ENCODE assay signal across 20 mouse cellular contexts in the genomic region with DNA sequence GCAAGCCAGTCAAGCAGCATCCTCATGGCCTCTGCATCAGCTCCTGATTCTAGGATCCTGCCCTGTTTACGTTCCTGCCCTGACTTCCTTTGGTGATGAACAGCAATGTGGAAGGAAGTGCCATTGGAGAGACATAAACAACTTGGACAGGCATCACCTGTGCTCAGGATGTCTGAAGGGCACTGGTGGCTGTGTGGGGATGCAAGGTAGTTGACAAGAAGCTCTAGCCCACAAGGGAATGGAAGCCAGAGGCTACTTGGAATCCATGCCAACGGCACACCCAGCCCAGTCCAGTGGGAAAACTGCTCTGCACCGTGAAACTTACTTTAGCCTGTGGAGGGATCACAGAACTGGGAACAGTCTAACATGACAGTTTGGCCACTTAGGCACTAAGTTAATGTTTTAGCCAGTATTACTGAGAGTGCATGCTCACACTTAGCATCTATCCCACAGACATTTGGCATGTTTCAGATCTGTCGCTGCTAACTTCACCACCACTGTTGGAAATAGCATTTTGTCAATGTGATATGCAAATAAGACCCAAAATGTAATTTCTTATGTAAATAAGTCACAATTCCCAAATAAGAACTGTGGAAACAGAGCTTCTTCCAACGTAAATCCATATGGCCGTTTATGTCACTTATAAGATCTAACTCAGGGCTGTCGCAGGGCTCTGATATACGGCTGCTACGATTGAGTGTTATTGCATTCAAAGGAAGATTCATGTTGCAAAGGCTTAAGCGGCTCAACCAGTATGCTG.
DNase-seq lines count a peak whose midpoint lies in the region; ATAC-seq lines count a peak whose summit lies in the region.
"Had no signal": no experiment of that assay in that cellular context is flagged by ENCODE, and none has a peak within 500 bp of the region (broad histone marks: within the 10 kb centered on the region; RNA-seq: fewer than 3 reads in every experiment).

No protein-coding gene starts in this region.

- H3K4me3 ChIP-seq in forebrain, embryonic 16.5 days (replicated peaks; ENCODE audit: low read length) = no peak overlapping the region
- H3K4me3 ChIP-seq in forebrain, embryonic 15.5 days = no peak overlapping the region
- H3K4me3 ChIP-seq: embryonic facial prominence, embryonic 10.5 days; forebrain, embryonic 10.5 days; gastrocnemius, adult 2 months; heart, embryonic 10.5 days; hindbrain, embryonic 13.5 days had no signal

- no peaks in the 10 kb centered on the region for H3K9me3 ChIP-seq in forebrain, embryonic 16.5 days (ENCODE audit: control insufficient read depth, low read length)
- H3K9me3 ChIP-seq in forebrain, embryonic 15.5 days = no peaks in the 10 kb centered on the region
- H3K9me3 ChIP-seq: embryonic facial prominence, embryonic 10.5 days; forebrain, embryonic 10.5 days; heart, embryonic 10.5 days; hindbrain, embryonic 13.5 days had no signal

- H3K27ac ChIP-seq in forebrain, embryonic 16.5 days (ENCODE audit: low read length) = no peak overlapping the region
- no peak overlapping the region for H3K27ac ChIP-seq in forebrain, embryonic 15.5 days (replicated peaks)
- H3K27ac ChIP-seq: embryonic facial prominence, embryonic 10.5 days; forebrain, embryonic 10.5 days; gastrocnemius, adult 2 months; heart, embryonic 10.5 days; hindbrain, postnatal 0 days had no signal

- H3K4me1 ChIP-seq in forebrain, embryonic 16.5 days (replicated peaks; ENCODE audit: control insufficient read depth, insufficient read depth, low read length) = no peaks in the 10 kb centered on the region; the same call in 1 of the 2 replicates
- no peaks in the 10 kb centered on the region for H3K4me1 ChIP-seq in forebrain, embryonic 15.5 days
- H3K4me1 ChIP-seq: embryonic facial prominence, embryonic 10.5 days; heart, embryonic 10.5 days had no signal

- H3K27me3 ChIP-seq in forebrain, embryonic 16.5 days (replicated peaks; ENCODE audit: control insufficient read depth, insufficient read depth, low read length) = no peaks in the 10 kb centered on the region
- no peaks in the 10 kb centered on the region for H3K27me3 ChIP-seq in forebrain, embryonic 15.5 days

- DNase-seq in left cerebral cortex, adult 11 months (ENCODE audit: low spot score) = peak; percentile 27
- DNase-seq in left cerebral cortex, postnatal 4 days = no peak
- peak; percentile 38 to 61 for DNase-seq in right cerebral cortex, postnatal 10 days (ENCODE audit: low spot score in 2 of 2)
- no peak for DNase-seq in right cerebral cortex, postnatal 14 days
- DNase-seq in layer of hippocampus, adult 18-20 months (ENCODE audit: low spot score in 2 of 2) = no peak
- no peak for DNase-seq in kidney, adult 11 months
- DNase-seq: adrenal gland, postnatal 10 days; cerebellum, adult 2 months; cerebellum, postnatal 10 days; gastrocnemius, adult 2 months; gastrocnemius, postnatal 25 days; heart, postnatal 10 days; heart, postnatal 4 days had no signal

- no peaks in the 10 kb centered on the region for H3K36me3 ChIP-seq in forebrain, embryonic 16.5 days (ENCODE audit: control insufficient read depth, insufficient read depth)
- no peaks in the 10 kb centered on the region for H3K36me3 ChIP-seq in forebrain, embryonic 15.5 days
- H3K36me3 ChIP-seq: embryonic facial prominence, embryonic 10.5 days; forebrain, embryonic 10.5 days; heart, embryonic 10.5 days; hindbrain, embryonic 13.5 days had no signal

- peak; percentile 40; the same call in 1 of the 2 replicates for ATAC-seq in forebrain, embryonic 16.5 days
- no peak for ATAC-seq in forebrain, embryonic 15.5 days (replicated peaks)
- ATAC-seq: hindbrain, postnatal 0 days had no signal

- no peak overlapping the region for H3K9ac ChIP-seq in forebrain, embryonic 16.5 days (replicated peaks; ENCODE audit: low read depth, low read length)
- H3K9ac ChIP-seq in forebrain, embryonic 15.5 days (replicated peaks) = no peak overlapping the region
- H3K9ac ChIP-seq: hindbrain, embryonic 13.5 days had no signal

- no peak overlapping the region for H3K4me2 ChIP-seq in forebrain, embryonic 16.5 days (ENCODE audit: low read length)
- no peak overlapping the region for H3K4me2 ChIP-seq in forebrain, embryonic 15.5 days (replicated peaks)
- H3K4me2 ChIP-seq: hindbrain, embryonic 13.5 days had no signal

- intact Hi-C loops in left cerebral cortex, postnatal 4 days (cut with DNase I) = no loop called here

- 65% methylated on average over 10 of the region's 10 CpGs for WGBS in forebrain, embryonic 16.5 days
- WGBS in forebrain, embryonic 15.5 days = 72% methylated on average over 10 of the region's 10 CpGs

Comparison
In these comparisons a context has a peak if more than half of its experiments do, and no peak if none do; other contexts are left out.
1. DNase-seq: peak in left cerebral cortex, adult 11 months (single experiment) and right cerebral cortex, postnatal 10 days (2 of 2); none in left cerebral cortex, postnatal 4 days (single experiment), right cerebral cortex, postnatal 14 days (single experiment), layer of hippocampus, adult 18-20 months (0 of 2) and kidney, adult 11 months (single experiment).